Mouse (Mus musculus): ENCODE data around the gene Blm. TPM values are rescaled to one million over a fixed set of nuclear protein-coding genes. Genes with fewer than 3 reads are reported as not detected.

Blm gene
- polyA plus RNA-seq, 1 experiment from 2014 or later = 14.5 TPM

- no peak for ATAC-seq (replicated peaks; ENCODE audit: extremely low read depth, insufficient read depth, low FRiP score)
- H3K27ac ChIP-seq (ENCODE audit: low read length) = no peak overlapping the region
Observed at GRCm38 (mm10) chr7:80441986-80442904, 92.7 kb downstream of the Blm start.

GRCm38 (mm10) chr7:80440685-80441084 lies 94.2 kb downstream of the Blm start:
- WGBS = 73% methylated on average over 4 of the region's 4 CpGs
- H3K9ac ChIP-seq (ENCODE audit: low read length) = no peak overlapping the region
- no peaks in the 10 kb centered on the region for H3K27me3 ChIP-seq (ENCODE audit: control insufficient read depth, insufficient read depth, low read length)
- peaks cover 30% of the 10 kb centered on the region for H3K4me1 ChIP-seq (ENCODE audit: control insufficient read depth, insufficient read depth, low read length)
- no peaks in the 10 kb centered on the region for H3K9me3 ChIP-seq (replicated peaks; ENCODE audit: control insufficient read depth, low read length)
- no peaks in the 10 kb centered on the region for H3K36me3 ChIP-seq (ENCODE audit: control insufficient read depth, insufficient read depth)
- H3K4me2 ChIP-seq (ENCODE audit: low read depth, low read length) = no peak overlapping the region
- H3K27ac ChIP-seq (ENCODE audit: low read length) = no peak overlapping the region
- no peak for ATAC-seq (replicated peaks; ENCODE audit: extremely low read depth, insufficient read depth, low FRiP score)
- H3K4me3 ChIP-seq (ENCODE audit: low read length) = no peak overlapping the region

More at GRCm38 (mm10) chr7:80441986-80442904, 92.7 kb downstream of the Blm start:
- H3K4me2 ChIP-seq (ENCODE audit: low read depth, low read length) = no peak overlapping the region
- peaks cover 41% of the 10 kb centered on the region for H3K4me1 ChIP-seq (ENCODE audit: control insufficient read depth, insufficient read depth, low read length)
- no peak overlapping the region for H3K9ac ChIP-seq (ENCODE audit: low read length)
- H3K27me3 ChIP-seq (ENCODE audit: control insufficient read depth, insufficient read depth, low read length) = no peaks in the 10 kb centered on the region
- H3K4me3 ChIP-seq (ENCODE audit: low read length) = no peak overlapping the region
- no peaks in the 10 kb centered on the region for H3K9me3 ChIP-seq (replicated peaks; ENCODE audit: control insufficient read depth, low read length)
- 71% methylated on average over 11 of the region's 11 CpGs for WGBS
- H3K36me3 ChIP-seq (ENCODE audit: control insufficient read depth, insufficient read depth) = no peaks in the 10 kb centered on the region

GRCm38 (mm10) chr7:80439789-80440488 lies 95.0 kb downstream of the Blm start:
- no peak overlapping the region for H3K27ac ChIP-seq (ENCODE audit: low read length)
- no peak for ATAC-seq (replicated peaks; ENCODE audit: extremely low read depth, insufficient read depth, low FRiP score)
- WGBS = 78% methylated on average over 10 of the region's 10 CpGs
- H3K27me3 ChIP-seq (ENCODE audit: control insufficient read depth, insufficient read depth, low read length) = no peaks in the 10 kb centered on the region
- H3K9me3 ChIP-seq (replicated peaks; ENCODE audit: control insufficient read depth, low read length) = no peaks in the 10 kb centered on the region
- no peak overlapping the region for H3K9ac ChIP-seq (ENCODE audit: low read length)
- no peak overlapping the region for H3K4me3 ChIP-seq (ENCODE audit: low read length)
- H3K36me3 ChIP-seq (ENCODE audit: control insufficient read depth, insufficient read depth) = no peaks in the 10 kb centered on the region
- no peak overlapping the region for H3K4me2 ChIP-seq (ENCODE audit: low read depth, low read length)
- peaks cover 30% of the 10 kb centered on the region for H3K4me1 ChIP-seq (ENCODE audit: control insufficient read depth, insufficient read depth, low read length)

- H3K27me3 ChIP-seq (ENCODE audit: control insufficient read depth, insufficient read depth, low read length) = no peaks in the 10 kb centered on the region
- H3K4me3 ChIP-seq (ENCODE audit: low read length) = peak overlapping the region; percentile 13; the same call in 1 of the 2 replicates
- WGBS = 30% methylated on average over 15 of the region's 15 CpGs
- peak overlapping the region; percentile 37; the same call in 1 of the 2 replicates for H3K4me2 ChIP-seq (ENCODE audit: low read depth, low read length)
- H3K27ac ChIP-seq (ENCODE audit: low read length) = no peak overlapping the region
- no peaks in the 10 kb centered on the region for H3K36me3 ChIP-seq (ENCODE audit: control insufficient read depth, insufficient read depth)
- H3K9me3 ChIP-seq (replicated peaks; ENCODE audit: control insufficient read depth, low read length) = no peaks in the 10 kb centered on the region
- no peak for ATAC-seq (replicated peaks; ENCODE audit: extremely low read depth, insufficient read depth, low FRiP score)
- no peak overlapping the region for H3K9ac ChIP-seq (ENCODE audit: low read length)
- peaks cover 24% of the 10 kb centered on the region for H3K4me1 ChIP-seq (ENCODE audit: control insufficient read depth, insufficient read depth, low read length)
Observed at GRCm38 (mm10) chr7:80439032-80439760, 95.7 kb downstream of the Blm start.

GRCm38 (mm10) chr7:80436571-80436970 lies 98.3 kb downstream of the Blm start:
- H3K27ac ChIP-seq (ENCODE audit: low read length) = no peak overlapping the region
- WGBS = 81% methylated on average over 7 of the region's 7 CpGs
- H3K4me1 ChIP-seq (ENCODE audit: control insufficient read depth, insufficient read depth, low read length) = peaks cover 15% of the 10 kb centered on the region
- no peak overlapping the region for H3K9ac ChIP-seq (ENCODE audit: low read length)
- no peak for ATAC-seq (replicated peaks; ENCODE audit: extremely low read depth, insufficient read depth, low FRiP score)
- no peaks in the 10 kb centered on the region for H3K27me3 ChIP-seq (ENCODE audit: control insufficient read depth, insufficient read depth, low read length)
- H3K36me3 ChIP-seq (ENCODE audit: control insufficient read depth, insufficient read depth) = no peaks in the 10 kb centered on the region
- no peaks in the 10 kb centered on the region for H3K9me3 ChIP-seq (replicated peaks; ENCODE audit: control insufficient read depth, low read length)
- H3K4me3 ChIP-seq (ENCODE audit: low read length) = no peak overlapping the region
- no peak overlapping the region for H3K4me2 ChIP-seq (ENCODE audit: low read depth, low read length)

- ATAC-seq (replicated peaks; ENCODE audit: extremely low read depth, insufficient read depth, low FRiP score) = 0 out of 2 replicates have a peak, but pooled peaks have one; percentile 56
- WGBS = 44% methylated on average over 3 of the region's 3 CpGs
Observed at GRCm38 (mm10) chr7:80435594-80435993, 99.3 kb downstream of the Blm start.

GRCm38 (mm10) chr7:80429661-80430060 lies 105.3 kb downstream of the Blm start:
- no peak overlapping the region for H3K4me3 ChIP-seq (ENCODE audit: low read length)
- 92% methylated on average over 12 of the region's 12 CpGs for WGBS
- H3K9me3 ChIP-seq (replicated peaks; ENCODE audit: control insufficient read depth, low read length) = peaks cover under 1% of the 10 kb centered on the region; the same call in 1 of the 2 replicates
- no peaks in the 10 kb centered on the region for H3K4me1 ChIP-seq (ENCODE audit: control insufficient read depth, insufficient read depth, low read length)
- no peak overlapping the region for H3K4me2 ChIP-seq (ENCODE audit: low read depth, low read length)
- ATAC-seq (replicated peaks; ENCODE audit: extremely low read depth, insufficient read depth, low FRiP score) = no peak
- no peaks in the 10 kb centered on the region for H3K36me3 ChIP-seq (ENCODE audit: control insufficient read depth, insufficient read depth)
- no peaks in the 10 kb centered on the region for H3K27me3 ChIP-seq (ENCODE audit: control insufficient read depth, insufficient read depth, low read length)
- H3K9ac ChIP-seq (ENCODE audit: low read length) = no peak overlapping the region
- H3K27ac ChIP-seq (ENCODE audit: low read length) = no peak overlapping the region

More at GRCm38 (mm10) chr7:80435594-80435993, 99.3 kb downstream of the Blm start:
- Histone ChIP-seq H3K27me3 (ENCODE audit: control insufficient read depth, insufficient read depth, low read length) (no peaks in the 10 kb centered on the region), H3K4me2 (ENCODE audit: low read depth, low read length) (no peak overlapping the region), H3K9ac (ENCODE audit: low read length) (no peak overlapping the region), H3K36me3 (ENCODE audit: control insufficient read depth, insufficient read depth) (no peaks in the 10 kb centered on the region), H3K4me1 (ENCODE audit: control insufficient read depth, insufficient read depth, low read length) (peaks cover 15% of the 10 kb centered on the region), H3K9me3 (replicated peaks; ENCODE audit: control insufficient read depth, low read length) (no peaks in the 10 kb centered on the region), H3K4me3 (ENCODE audit: low read length) (no peak overlapping the region), H3K27ac (ENCODE audit: low read length) (no peak overlapping the region)

- 68% methylated on average over 5 of the region's 5 CpGs for WGBS
- no peak overlapping the region for H3K27ac ChIP-seq (ENCODE audit: low read length)
- H3K9ac ChIP-seq (ENCODE audit: low read length) = no peak overlapping the region
- H3K4me1 ChIP-seq (ENCODE audit: control insufficient read depth, insufficient read depth, low read length) = peaks cover 6% of the 10 kb centered on the region
- H3K4me3 ChIP-seq (ENCODE audit: low read length) = no peak overlapping the region
- H3K4me2 ChIP-seq (ENCODE audit: low read depth, low read length) = no peak overlapping the region
- H3K36me3 ChIP-seq (ENCODE audit: control insufficient read depth, insufficient read depth) = no peaks in the 10 kb centered on the region
- peaks cover 2% of the 10 kb centered on the region; the same call in 1 of the 2 replicates for H3K9me3 ChIP-seq (replicated peaks; ENCODE audit: control insufficient read depth, low read length)
- ATAC-seq (replicated peaks; ENCODE audit: extremely low read depth, insufficient read depth, low FRiP score) = no peak
- no peaks in the 10 kb centered on the region for H3K27me3 ChIP-seq (ENCODE audit: control insufficient read depth, insufficient read depth, low read length)
Observed at GRCm38 (mm10) chr7:80427730-80428129, 107.2 kb downstream of the Blm start.
